Mouse (Mus musculus) right cerebral cortex, adult 2 months (tissue): ENCODE data around the gene Surf2.

Experiments
- DNase-seq, 2 experiments: peaks; one replicate each; pipeline ENCODE4 v3.0.0; 2021 to 2022; ENCODE audit warnings: low spot score in 2 of 2

Gene Surf2

GRCm38 (mm10) chr2:26914148-26914941 is 1.8 kb upstream of the Surf2 start:
- no peak for DNase-seq

DNA sequence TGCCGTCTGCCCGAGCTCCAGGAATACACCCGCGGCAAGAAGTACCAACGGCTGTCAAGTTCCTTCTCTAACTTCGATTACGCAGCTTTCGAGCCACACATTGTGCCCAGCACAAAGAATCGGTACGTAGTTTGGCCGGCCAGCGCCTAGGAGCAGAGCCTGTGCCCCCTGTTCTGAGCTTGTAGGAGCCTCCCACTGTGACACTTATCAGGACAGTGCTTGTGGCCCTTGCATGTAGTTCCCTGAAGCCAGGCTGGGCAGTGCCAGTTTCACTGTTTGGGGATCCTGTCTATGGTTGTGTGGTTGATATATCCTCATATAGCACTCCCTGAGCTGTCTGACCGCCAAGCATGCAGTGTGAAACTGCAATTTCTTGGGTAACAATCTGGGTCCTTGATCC is 571 bp downstream of the Surf2 start:
- no peak for DNase-seq

DNA sequence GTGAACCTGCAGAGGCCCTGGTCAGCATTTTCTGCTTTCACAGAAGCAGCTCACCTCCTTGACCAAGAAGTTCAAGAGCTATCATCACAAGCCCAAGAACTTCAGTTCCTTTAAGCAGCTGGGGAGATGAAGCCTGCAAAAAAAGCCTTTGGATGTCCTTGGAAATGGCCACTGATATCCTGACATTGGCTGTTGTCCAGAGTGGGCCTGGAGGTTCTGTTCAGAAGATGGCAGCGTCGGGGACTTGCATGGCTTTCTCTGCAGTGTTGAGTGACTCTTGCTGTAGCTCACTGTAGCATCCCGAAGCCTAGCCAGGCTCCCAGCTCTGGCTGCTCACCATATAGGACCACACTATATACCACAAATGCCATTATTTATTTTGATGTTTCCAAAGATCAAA is 3.5 kb downstream of the Surf2 start:
- no peak for DNase-seq

DNA sequence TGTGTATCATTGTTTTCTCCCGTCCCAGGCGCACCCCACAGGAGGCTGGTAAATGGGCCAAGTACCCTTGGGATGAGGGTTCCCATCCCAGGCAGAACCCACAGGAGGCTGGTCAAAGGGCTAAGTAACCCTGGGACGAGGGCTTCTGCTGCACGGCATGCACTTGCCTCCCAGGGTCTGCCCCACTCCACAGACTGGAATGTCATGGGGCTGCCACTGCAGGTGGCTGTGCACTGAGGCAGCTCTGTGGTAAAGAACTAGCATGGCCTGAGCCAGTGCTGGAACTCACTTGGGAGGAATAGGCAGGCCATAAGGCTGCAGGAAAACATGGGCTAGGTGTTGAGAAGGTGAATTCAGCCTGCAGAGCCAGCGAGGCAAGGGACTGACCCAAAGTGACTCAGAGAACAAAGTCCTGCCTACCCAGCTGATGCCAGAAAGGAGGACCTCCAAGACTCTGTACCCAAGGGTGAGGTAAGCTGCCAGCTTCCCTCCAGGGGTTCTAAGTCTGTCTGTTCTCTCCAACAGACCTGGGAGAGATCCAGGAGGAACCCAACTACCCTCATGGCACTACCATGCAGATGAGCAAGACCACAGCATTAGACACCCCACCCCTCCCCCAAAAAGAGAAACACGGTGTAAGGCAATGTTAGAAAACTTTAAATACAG is 4.2 kb downstream of the Surf2 start:
- DNase-seq: no peak

- no peak for DNase-seq
These were observed 5.6 kb downstream of the Surf2 start for GRCm38 (mm10) chr2:26921784-26922183.

DNA sequence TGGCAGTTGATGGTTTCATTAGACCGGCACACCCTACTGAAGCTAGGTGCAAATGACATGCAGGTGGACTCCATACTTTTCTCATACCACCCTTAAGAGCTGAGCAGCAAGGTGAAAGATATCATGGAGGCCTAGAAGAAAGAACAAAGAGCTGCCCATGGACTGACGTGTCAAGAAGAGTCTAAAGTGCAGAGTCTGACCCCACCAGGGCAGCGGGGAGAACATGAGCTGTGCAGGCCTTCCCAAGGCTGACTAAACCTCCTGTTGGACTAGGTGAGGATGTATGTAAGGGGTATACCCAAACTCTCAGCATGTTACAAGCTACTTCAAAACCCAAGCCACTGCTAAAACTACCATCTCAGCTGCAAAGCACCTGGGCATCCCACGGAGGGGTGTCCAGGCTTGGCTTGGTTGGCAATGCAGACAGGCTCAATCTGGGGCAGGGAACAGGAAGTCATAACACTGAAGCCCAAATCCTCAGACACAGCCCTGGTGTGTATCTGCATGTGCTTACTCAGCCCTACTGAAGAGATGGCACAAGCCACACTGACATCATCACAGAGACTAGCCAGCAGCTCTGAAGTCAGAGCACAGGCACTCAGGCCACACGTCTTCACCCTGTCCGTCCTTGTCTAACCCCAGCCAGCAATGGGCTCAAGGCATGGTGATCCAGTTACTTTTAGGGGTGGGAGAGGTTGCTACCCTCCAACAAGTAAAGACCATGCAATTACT is 11.7 kb downstream of the Surf2 start:
- no peak for DNase-seq

DNA sequence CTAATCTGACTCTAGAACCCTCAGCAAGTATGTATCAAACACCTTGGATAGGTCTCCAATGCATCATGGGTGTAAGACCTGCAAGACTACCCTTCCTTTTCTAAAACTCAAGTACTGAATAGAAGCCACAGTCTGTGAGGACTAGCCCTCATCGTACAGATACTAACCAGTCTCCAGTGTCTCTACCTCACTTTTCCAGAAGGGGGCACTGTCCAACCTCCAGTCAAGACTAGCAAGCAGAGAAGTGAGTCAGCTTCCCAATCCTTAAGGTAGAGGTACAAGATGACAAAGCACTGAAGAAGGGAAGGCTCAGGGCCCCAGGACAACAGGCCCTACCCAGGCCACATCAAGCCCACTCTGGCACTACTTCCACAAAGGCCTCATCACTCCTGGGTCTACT is 14.2 kb downstream of the Surf2 start:
- DNase-seq: peak; percentile 79 to 82

DNA sequence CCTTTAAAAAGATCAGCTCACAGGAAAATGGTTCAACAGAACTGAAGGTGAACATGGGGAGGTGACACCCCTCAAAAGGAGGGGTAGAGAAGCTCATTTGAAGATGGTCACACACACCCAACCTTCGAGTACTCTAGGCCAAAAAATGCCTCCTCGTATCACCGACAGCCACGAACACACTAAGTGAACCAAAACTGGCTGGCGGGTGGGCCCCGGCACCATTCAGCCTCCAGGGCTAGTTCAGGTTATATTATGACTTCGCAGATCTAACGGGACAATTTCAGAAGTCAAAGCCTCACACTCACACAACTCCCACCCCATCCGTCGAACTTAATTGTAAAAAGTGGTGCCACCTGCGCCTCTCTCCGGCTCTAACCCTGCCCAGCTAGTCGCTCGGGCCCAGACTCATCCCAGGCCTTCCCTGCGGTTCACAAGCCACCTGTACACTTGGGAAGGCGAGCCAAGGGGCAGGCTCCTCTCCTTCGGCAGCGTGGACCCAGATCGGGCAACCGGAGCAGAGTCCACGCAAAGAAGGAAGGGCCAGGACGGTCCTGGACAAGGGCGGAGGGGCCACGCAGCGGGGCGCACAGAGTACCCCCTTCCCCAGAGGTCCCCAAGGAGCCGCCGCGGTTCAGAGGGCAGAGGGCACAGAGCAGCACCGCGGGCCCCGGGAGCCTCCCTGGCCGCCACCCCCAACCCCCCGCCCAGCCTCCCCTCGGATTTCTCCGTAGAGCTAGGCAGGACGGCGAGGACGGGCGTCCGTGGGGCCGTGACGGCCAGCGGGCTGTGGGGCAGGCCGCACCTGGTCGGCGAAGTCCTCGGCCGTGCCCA is 16.5 kb downstream of the Surf2 start:
- no peak for DNase-seq

DNA sequence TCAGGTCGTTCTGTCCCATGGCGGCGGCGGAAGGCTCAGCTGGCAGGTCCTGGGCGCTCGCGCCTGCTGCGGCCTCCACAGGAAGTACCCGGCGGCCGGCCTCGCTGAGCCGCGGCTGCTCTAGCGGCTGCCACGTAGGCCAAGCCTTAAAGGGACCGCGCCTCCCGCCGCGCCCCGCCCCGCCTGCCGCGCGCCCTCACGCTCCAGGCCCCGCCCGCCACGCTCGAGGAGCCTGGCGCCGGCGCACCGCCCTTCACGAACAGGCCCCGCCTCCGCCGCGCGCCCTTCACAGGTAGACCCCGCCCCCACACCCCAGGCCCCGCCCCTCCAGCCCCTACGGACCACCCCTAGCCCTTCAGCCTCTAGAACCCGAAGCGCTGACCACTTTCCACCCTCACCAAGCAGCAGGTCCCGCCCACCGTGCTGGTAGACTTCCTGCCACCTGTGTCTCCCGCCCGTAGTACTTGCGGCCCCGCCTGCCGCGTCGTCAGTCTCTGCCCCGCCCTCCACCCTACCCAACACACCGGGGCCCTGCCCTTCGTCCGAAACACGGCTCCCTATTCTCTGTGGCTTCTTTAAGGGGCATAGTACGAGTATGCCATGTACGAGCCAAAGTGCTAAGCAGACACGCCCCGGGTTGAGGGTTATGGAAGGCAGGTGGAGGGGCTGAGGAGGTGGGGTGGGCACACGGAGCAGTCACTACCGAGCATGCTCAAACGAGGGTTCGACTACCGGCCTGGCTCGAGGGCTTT is 17.3 kb downstream of the Surf2 start, which contains the start of the genes Surf4 and Stkld1:
Gene Surf4, minus strand, starts transcription at position 625 of the 752 bp plus-strand sequence.
Gene Stkld1, plus strand, starts transcription at position 744 of the 752 bp plus-strand sequence.
- DNase-seq: peak; percentile 85 to 92

DNA sequence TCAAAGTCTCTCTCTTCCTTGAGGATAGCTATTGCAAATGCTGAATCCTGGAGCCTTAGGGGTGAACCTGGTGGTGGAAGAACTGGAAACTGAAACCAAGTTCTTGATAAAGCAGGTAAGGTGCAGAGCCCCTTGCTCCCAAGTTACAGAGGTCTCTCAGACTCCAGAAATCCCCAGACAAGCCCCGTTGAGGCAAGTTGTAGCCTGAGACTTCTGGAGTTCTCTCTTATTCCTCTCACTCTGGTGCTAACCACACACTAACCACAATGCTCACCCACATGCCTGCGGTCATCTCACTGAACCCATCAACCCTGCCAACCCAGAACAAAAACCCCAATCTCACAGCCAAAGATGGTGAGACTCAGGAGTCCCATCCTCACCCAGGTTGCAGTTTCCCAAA is 19.1 kb downstream of the Surf2 start:
- no peak for DNase-seq

DNA sequence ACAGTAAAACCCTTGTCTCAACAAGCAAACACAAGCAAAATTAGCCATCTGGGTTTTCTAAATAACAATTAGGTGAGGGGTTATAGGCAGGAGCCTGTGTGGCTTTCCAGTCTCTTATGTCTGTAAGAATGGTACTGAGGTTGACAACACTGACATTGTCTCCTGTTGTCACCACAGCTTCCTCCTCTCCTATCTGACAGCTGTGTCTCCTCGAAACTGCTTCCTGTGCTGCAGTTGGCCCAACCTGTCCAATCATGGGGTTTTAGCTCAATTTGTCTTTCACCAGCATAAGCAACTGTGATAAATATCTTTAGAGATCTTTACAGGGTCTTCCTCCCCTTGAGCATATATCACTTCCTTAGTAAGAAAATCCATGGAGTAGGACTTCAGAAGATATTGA is 20.3 kb downstream of the Surf2 start:
- DNase-seq: no peak

DNA sequence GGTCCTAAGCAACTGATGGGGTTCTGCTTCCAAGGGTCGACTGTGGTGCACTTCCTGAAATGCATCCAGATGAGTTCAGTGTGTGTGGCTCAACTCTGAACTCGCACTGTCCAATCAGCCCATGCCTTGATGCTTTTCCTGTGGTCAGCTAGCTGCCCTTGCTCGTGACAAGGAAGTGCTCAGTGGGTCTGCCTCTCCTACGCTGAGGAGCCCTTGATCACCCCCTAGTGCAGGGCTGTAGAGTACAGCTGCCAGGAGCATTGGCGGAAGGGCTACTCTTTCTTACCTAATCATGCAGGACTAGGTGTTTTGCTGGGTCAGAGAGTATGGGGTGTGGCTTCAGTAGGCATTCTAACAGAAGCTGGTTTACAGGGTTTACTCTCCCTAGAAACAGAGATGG is 25.4 kb downstream of the Surf2 start:
- DNase-seq: no peak

- no peak for DNase-seq
These were observed 27.1 kb downstream of the Surf2 start for GRCm38 (mm10) chr2:26943253-26943652.

GRCm38 (mm10) chr2:26950411-26950810 is 34.2 kb downstream of the Surf2 start:
- no peak for DNase-seq

GRCm38 (mm10) chr2:26951346-26951905 is 35.3 kb downstream of the Surf2 start:
- DNase-seq: no peak

GRCm38 (mm10) chr2:26952193-26952592 is 36.0 kb downstream of the Surf2 start:
- DNase-seq: no peak

- no peak for DNase-seq
These were observed 36.7 kb downstream of the Surf2 start for GRCm38 (mm10) chr2:26952866-26953265.

DNA sequence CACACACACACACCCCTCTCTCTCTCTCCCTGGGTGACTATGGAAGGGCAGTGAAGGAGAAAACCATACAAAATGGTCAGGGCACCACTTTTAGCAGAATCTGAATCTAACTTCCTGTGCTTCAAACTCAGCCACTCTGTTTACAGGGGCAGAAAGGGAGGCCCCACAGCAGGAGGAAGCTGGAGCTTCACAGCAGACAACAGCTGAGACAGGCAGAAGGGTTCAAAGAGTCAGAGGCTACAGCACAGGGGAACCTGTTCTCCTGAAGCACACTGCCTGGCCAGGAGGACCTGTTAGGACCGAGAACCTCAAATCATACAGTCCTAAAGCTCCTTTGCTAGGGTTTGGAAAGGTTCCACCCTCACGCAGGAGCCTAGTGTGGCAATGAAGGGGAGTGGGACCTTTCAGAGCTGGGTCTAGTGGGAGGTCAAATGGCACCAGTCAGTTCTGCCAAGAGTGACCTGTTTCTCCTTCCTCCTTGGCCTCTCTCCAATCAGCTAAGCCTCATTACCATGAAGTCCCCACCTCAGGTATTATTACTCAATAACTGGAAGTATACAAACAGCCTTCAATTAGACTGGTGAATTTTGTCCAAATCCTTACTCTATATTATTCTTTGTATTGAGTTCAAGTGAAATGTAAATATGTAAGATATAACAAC is 38.7 kb downstream of the Surf2 start:
- no peak for DNase-seq

DNA sequence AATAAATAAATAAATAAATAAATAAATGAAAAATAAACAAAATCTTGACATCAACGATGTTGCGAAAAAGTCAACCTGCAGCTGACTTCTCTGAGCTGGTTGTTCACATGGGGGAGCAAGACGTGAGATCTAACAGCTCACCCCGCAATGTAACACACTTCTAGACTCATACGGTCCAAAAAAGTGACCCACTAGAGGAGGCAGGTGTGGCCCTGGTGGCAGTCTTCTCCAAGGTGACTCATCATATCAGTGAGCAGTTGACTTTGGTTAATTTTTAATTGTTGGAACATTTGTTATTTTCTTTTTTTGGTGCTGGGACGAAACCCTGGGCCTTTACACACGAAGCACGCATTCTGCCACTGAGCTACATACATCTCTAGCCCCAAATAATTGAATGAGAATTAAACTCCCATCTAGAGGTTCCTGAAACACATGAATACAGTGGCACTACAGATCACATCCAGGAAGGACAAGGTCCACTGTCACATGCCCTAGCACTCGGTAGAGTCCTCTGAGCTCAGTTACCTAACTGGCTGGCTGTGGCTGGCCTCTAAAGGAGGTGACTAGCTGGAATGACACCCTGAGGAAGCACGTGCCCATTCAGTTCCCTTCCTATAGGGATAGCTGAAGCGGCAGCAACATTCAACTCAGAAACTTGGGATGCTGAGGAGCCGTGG is 40.8 kb downstream of the Surf2 start:
- DNase-seq: no peak

DNA sequence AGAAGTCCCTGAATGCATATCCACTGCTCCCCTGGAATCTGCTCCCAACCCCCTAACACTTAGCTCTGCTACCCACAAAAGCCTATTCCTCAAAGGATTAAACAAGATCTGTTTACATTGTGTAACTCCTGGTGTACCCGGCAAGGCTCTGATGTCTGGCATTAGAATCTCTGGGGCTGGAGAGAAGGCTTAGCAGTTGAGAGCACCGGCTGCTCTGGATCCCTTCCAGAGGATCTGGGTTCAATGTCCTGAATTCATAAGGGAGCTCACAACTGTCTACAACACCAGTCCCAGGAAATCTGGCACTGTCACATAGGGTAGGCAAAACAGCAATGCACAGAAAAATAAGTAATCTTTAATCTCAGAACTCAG is 41.3 kb downstream of the Surf2 start:
- no peak for DNase-seq
